In genomic region chr2:79090273-79090672, GRCm38 (mm10) we compare ENCODE assay signal across 35 mouse cellular contexts.
"Had no signal": no experiment of that assay in that cellular context is flagged by ENCODE, and none has a peak within 500 bp of the region (broad histone marks: within the 10 kb centered on the region; RNA-seq: fewer than 3 reads in every experiment).

No protein-coding gene starts in this region.

- H3K27me3 ChIP-seq: heart, embryonic 12.5 days; heart, embryonic 13.5 days; heart, embryonic 15.5 days; hindbrain, embryonic 12.5 days; hindbrain, embryonic 13.5 days; hindbrain, embryonic 15.5 days; intestine, embryonic 15.5 days; kidney, embryonic 15.5 days had no signal

- DNase-seq: heart, postnatal 10 days; heart, postnatal 14 days; heart, postnatal 36 days; heart, postnatal 4 days; kidney, adult 11 months; kidney, adult 18-20 months; kidney, adult 2 months; kidney, adult 8-10 months; kidney, adult 9 months; kidney, postnatal 10 days; kidney, postnatal 14 days; kidney, postnatal 25 days; kidney, postnatal 36 days; kidney, postnatal 4 days; layer of hippocampus, adult 9-11 months; layer of hippocampus, postnatal 36 days had no signal

- H3K9ac ChIP-seq: heart, embryonic 12.5 days; heart, embryonic 13.5 days; heart, embryonic 15.5 days; hindbrain, embryonic 12.5 days; hindbrain, embryonic 13.5 days; hindbrain, embryonic 14.5 days; hindbrain, embryonic 15.5 days; intestine, embryonic 15.5 days; kidney, embryonic 15.5 days had no signal

- H3K27ac ChIP-seq: heart, embryonic 10.5 days; heart, embryonic 13.5 days; heart, embryonic 15.5 days; hindbrain, embryonic 10.5 days; hindbrain, embryonic 12.5 days; hindbrain, embryonic 13.5 days; hindbrain, embryonic 14.5 days; hindbrain, embryonic 15.5 days; hindbrain, postnatal 0 days; intestine, embryonic 15.5 days; kidney, embryonic 15.5 days; kidney, postnatal 0 days; layer of hippocampus, adult 2 months had no signal

- H3K4me3 ChIP-seq: heart, embryonic 10.5 days; heart, embryonic 12.5 days; heart, embryonic 13.5 days; heart, embryonic 15.5 days; hindbrain, embryonic 10.5 days; hindbrain, embryonic 12.5 days; hindbrain, embryonic 13.5 days; hindbrain, embryonic 15.5 days; intestine, embryonic 15.5 days; kidney, embryonic 15.5 days; layer of hippocampus, adult 2 months had no signal

- H3K4me1 ChIP-seq: heart, embryonic 10.5 days; hindbrain, embryonic 10.5 days; hindbrain, embryonic 12.5 days; hindbrain, embryonic 13.5 days had no signal

- H3K36me3 ChIP-seq: heart, embryonic 10.5 days; heart, embryonic 12.5 days; heart, embryonic 13.5 days; heart, embryonic 15.5 days; hindbrain, embryonic 10.5 days; hindbrain, embryonic 12.5 days; hindbrain, embryonic 13.5 days; hindbrain, embryonic 15.5 days; intestine, embryonic 15.5 days; kidney, embryonic 15.5 days had no signal

- H3K9me3 ChIP-seq: heart, embryonic 10.5 days; heart, embryonic 13.5 days; heart, embryonic 15.5 days; hindbrain, embryonic 10.5 days; hindbrain, embryonic 12.5 days; hindbrain, embryonic 13.5 days; hindbrain, embryonic 15.5 days; intestine, embryonic 15.5 days; kidney, embryonic 15.5 days had no signal

- ATAC-seq: hindbrain, embryonic 16.5 days; hindbrain, postnatal 0 days; inflammation-experienced regulatory T-cells, adult 6 months; intestine, embryonic 15.5 days; intestine, embryonic 16.5 days; intestine, postnatal 0 days had no signal

- H3K4me2 ChIP-seq: heart, embryonic 11.5 days; heart, embryonic 12.5 days; heart, embryonic 13.5 days; heart, embryonic 15.5 days; hindbrain, embryonic 12.5 days; hindbrain, embryonic 13.5 days; hindbrain, embryonic 14.5 days; hindbrain, embryonic 15.5 days; intestine, embryonic 15.5 days; kidney, embryonic 15.5 days had no signal
